Mouse (Mus musculus) CD4-positive helper T cell, adult 2 months (primary cell): ENCODE measurements around the gene Tubg2.

Experiments
- DNase-seq: peaks from one replicate; pipeline ENCODE4 v3.0.0-alpha.2; 2012; ENCODE audit warnings: low read depth, missing footprints, low spot score

Tubg2 gene

DNA sequence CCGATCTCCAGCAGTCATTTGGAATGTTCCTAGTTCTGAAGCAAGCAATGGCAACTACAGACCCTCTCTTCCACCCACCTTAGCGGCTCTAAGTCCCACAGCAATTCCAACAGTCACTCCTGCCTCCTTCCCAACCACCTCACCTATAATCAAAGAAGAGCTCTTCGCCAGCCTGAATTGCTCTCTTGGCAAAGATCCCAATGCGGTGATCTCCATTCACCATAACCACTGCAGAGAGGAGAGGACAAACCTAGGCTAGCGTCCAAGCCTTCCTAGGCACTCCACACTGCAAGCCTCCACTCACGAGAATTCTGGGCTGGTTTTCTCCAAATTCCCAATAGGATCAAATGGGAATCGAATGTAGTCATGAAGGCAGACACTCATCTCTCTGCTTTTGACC is 37.4 kb downstream of the Tubg2 start:
- no peak for DNase-seq

DNA sequence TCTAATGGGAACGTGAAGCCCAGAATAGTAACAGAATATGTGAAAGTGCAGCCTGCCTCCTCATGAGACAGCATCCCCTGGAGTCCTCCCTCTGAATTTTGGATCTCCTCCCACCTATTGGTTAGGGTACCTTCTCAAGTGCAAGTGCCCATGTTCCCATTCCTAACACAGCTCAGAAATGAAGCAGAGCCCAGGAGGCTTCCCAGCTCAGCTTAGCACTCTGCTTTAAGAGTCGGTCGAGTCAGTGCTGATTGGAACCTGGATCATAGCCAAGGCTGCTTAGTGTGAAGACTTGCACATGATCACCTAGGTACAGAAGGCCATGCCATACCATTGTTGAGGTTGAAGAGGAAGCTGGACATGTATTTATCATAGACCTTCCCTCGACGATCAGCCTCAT is 38.4 kb downstream of the Tubg2 start:
- no peak for DNase-seq

DNA sequence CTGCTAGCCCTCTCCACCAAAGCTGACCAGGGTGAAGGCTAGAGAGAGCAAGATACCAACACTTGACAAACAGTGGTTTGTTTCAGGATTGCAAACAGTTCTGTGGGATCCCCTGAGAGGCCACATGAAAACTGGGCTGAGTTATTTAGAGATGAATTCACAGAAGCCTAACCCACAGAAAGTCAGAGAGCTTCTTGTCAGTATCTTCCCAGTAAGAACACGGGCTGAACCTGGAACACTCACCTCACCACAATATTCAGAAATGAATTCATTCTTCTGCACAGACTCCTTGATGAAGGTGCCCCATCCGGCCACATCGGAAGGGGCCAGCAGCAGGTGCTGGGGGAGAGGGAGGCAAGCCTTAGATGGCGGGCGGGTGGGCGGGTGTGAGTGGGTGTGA is 38.9 kb downstream of the Tubg2 start:
- peak; percentile 47 for DNase-seq

DNA sequence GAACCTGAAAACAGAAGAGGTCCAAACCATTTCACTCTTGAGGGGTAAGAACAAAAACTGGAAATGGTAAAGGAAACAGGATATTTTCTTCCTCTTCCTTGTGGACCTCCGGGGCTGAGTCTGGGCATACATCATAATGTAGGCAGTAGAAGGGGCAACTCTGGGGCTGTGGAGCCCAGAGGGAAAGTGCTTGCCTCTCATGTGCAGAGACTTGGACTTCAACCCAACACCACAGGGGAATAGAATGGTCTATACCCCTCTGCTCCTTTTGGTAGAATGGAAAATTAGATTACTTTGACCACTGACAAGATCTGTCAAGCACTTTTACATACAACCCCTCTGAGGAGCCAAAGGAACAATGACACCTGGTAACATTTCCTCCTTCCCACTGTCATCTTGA is 39.4 kb downstream of the Tubg2 start:
- DNase-seq: no peak

DNA sequence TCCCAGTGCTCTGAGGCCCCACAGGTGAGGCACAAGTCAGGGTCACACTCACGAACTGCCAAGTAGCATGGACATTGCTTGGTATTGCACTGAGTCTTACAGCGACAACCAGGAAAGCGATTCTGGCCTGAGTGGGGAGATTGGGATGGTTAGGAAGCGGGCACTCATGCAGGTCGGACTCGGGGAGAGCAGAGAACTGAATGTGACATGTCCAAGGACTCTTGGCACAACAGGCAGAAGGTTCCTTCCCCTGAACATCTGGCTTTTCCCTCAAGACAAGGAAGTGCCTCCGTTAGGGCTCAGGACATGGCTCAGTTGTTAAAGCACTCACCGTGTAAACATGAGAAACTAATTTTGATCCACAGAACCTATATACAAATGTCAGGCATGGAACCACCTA is 39.9 kb downstream of the Tubg2 start:
- no peak for DNase-seq

DNA sequence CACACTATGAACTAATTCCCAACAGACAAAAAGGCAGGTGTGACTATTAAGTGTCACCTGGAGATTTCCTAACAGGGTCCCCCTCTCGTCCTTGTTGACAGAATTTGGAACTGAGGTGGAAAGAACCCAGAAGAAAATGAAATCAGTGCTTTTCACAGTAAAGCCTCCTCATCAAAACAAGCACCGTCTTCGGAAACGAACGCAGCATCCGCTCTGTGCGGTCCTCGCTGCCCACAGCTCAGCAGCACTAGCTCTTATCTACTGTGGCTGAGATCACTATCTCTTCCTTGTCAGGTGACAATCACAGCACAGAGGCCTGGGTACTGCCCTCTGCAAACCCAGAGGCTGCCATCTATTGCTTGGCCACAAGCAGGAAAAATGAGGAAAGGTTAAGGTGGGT is 40.5 kb downstream of the Tubg2 start:
- peak; percentile 84 for DNase-seq

DNA sequence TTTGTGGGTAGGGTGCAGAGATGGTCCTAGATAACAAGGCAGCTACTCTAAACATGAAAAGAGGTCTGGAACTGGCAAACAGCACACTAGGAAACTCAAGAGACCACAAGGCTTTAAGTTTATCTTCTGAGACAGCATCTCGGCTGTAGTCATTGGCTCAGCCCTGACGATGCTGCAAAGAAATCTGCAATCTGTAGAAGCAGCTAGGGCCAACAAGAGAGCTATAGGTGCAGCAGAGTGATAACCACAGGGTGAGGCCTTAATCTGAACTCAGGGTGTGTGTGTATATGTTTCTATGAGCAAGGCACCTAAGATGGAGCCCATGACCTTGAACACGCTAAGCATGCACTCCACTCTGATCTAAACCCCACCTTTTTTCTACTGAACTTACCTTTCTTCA is 43.8 kb downstream of the Tubg2 start:
- DNase-seq: peak; percentile 59

DNA sequence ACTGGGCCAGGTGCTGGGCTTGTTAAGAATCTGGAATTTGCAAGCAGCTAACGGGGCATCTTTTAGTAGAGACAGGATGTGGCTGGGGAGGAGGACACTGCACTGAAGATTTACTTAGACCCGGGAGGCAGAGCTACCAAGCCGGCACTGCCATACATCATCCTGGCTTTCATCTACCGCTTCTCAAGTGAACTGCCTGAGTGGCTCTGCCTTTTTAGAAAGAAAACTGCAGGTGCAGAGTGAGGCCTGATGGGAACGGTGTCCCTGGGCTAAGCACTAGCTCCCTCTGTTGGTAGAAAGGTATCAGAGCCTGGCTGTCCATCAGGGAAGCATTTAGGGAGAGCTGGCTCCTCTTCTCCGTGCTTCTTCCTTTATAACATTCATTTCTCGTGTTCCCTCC is 45.3 kb downstream of the Tubg2 start:
- DNase-seq: peak; percentile 69
